ENCODE assay signal across 12 mouse cellular contexts in the genomic region with DNA sequence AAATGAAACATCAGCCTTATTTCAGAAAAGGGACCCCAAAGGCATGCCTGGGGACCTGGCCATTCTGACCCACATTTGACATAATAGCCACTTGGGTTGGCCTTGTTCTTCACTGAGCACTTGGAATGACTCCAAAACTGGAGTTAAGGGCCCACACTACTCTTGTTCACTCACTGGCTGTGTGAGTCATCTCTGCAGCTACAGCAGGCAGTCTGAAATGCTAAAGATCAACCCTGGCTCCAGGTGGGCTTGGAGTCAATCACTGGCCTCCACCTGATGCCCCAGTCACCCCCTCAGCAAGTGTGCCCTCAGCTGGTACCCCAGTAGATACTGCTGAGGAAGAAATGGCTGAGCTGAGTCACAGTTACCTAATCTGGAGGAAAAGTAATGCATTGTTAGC.
DNase-seq lines count a peak whose midpoint lies in the region; ATAC-seq and TF ChIP-seq lines count a peak whose summit lies in the region.
"Had no signal": no experiment of that assay in that cellular context is flagged by ENCODE, and none has a peak within 500 bp of the region (broad histone marks: within the 10 kb centered on the region; RNA-seq: fewer than 3 reads in every experiment).

No protein-coding gene starts in this region.

- H3K27ac ChIP-seq in heart, embryonic 13.5 days (replicated peaks), result peak overlapping the region; percentile 61
- H3K27ac ChIP-seq in heart, embryonic 10.5 days, result no peak overlapping the region
- H3K27ac ChIP-seq in lung, postnatal 0 days (ENCODE audit: low read length), result no peak overlapping the region
- H3K27ac ChIP-seq: liver, embryonic 13.5 days had no signal

- no peak overlapping the region for H3K4me3 ChIP-seq in heart, embryonic 13.5 days
- H3K4me3 ChIP-seq in heart, embryonic 10.5 days, result no peak overlapping the region
- no peak overlapping the region for H3K4me3 ChIP-seq in lung, adult 2 months (replicated peaks; ENCODE audit: extremely low read depth, low read depth, low read length)
- no peak overlapping the region for H3K4me3 ChIP-seq in lung, postnatal 0 days (ENCODE audit: low read depth, low read length)
- H3K4me3 ChIP-seq: liver, embryonic 13.5 days had no signal

- no peak for TF ChIP-seq POLR2A in lung, adult 2 months (IDR thresholded peaks at IDR 0.05; ENCODE audit: borderline replicate concordance, extremely low read depth, low read depth, low read length)

- no peak overlapping the region for H3K4me2 ChIP-seq in heart, embryonic 13.5 days
- no peak overlapping the region for H3K4me2 ChIP-seq in lung, postnatal 0 days (replicated peaks; ENCODE audit: low read depth, low read length)
- H3K4me2 ChIP-seq: liver, embryonic 13.5 days; midbrain, embryonic 11.5 days had no signal

- no peak for TF ChIP-seq EP300 in lung, postnatal 0 days (IDR thresholded peaks at IDR 0.05)

- peaks cover 59% of the 10 kb centered on the region for H3K4me1 ChIP-seq in heart, embryonic 13.5 days
- peaks cover 50% of the 10 kb centered on the region for H3K4me1 ChIP-seq in heart, embryonic 10.5 days
- H3K4me1 ChIP-seq in lung, adult 2 months (ENCODE audit: control insufficient read depth, insufficient read depth, low read length), result peaks cover 18% of the 10 kb centered on the region
- peaks cover 25% of the 10 kb centered on the region; the same call in 1 of the 2 replicates for H3K4me1 ChIP-seq in lung, postnatal 0 days (ENCODE audit: insufficient read depth, low read depth, low read length)

- no peaks in the 10 kb centered on the region for H3K9me3 ChIP-seq in heart, embryonic 13.5 days
- H3K9me3 ChIP-seq in heart, embryonic 10.5 days, result no peaks in the 10 kb centered on the region
- no peaks in the 10 kb centered on the region for H3K9me3 ChIP-seq in lung, postnatal 0 days (ENCODE audit: low read length)
- H3K9me3 ChIP-seq: liver, embryonic 13.5 days had no signal

- H3K36me3 ChIP-seq in heart, embryonic 13.5 days, result no peaks in the 10 kb centered on the region
- no peaks in the 10 kb centered on the region for H3K36me3 ChIP-seq in heart, embryonic 10.5 days
- H3K36me3 ChIP-seq in lung, postnatal 0 days (ENCODE audit: insufficient read depth, low read length), result no peaks in the 10 kb centered on the region
- H3K36me3 ChIP-seq: liver, embryonic 13.5 days had no signal

- H3K9ac ChIP-seq in heart, embryonic 13.5 days, result no peak overlapping the region
- no peak overlapping the region for H3K9ac ChIP-seq in lung, postnatal 0 days (replicated peaks; ENCODE audit: low read depth)
- H3K9ac ChIP-seq: liver, embryonic 13.5 days had no signal

- TF ChIP-seq CTCF in lung, adult 2 months (IDR thresholded peaks at IDR 0.05; ENCODE audit: insufficient read depth, low read length), result no peak
- no peak for TF ChIP-seq CTCF in lung, postnatal 0 days (IDR thresholded peaks at IDR 0.05)

- ATAC-seq in heart, embryonic 13.5 days (ENCODE audit: extremely low read depth, insufficient number of reproducible peaks, low FRiP score, low TSS enrichment), result no peak
- ATAC-seq in lung, postnatal 0 days, result peak; percentile 18; the same call in 1 of the 2 replicates
- no peak for ATAC-seq in erythroid progenitor cell, adult 5-6 weeks (replicated peaks; ENCODE audit: low FRiP score, poor library complexity, severe bottlenecking)
- ATAC-seq: intestine, embryonic 16.5 days had no signal

- H3K27me3 ChIP-seq in heart, embryonic 13.5 days (replicated peaks), result no peaks in the 10 kb centered on the region
- H3K27me3 ChIP-seq in heart, embryonic 10.5 days (ENCODE audit: insufficient read depth, poor library complexity, severe bottlenecking), result no peaks in the 10 kb centered on the region
- peaks cover 6% of the 10 kb centered on the region; the same call in 1 of the 2 replicates for H3K27me3 ChIP-seq in lung, postnatal 0 days (replicated peaks; ENCODE audit: insufficient read depth, low read length)

- no peak for DNase-seq in heart, embryonic 10.5 days (ENCODE audit: low spot score)
- peak; percentile 48 to 68 for DNase-seq in lung, adult 18-20 months
- no peak for DNase-seq in lung, adult 2 months
- peak; percentile 81 for DNase-seq in NIH3T3 (ENCODE audit: low read depth)
- DNase-seq in lung, postnatal 0 days (ENCODE audit: low spot score), result peak; percentile 82
- DNase-seq: gastrocnemius, postnatal 10 days; heart, postnatal 14 days; liver, embryonic 13.5 days had no signal

Comparison
In these comparisons a context has a peak if more than half of its experiments do, and no peak if none do; other contexts are left out.
1. DNase-seq: peak in lung, adult 18-20 months (2 of 2), NIH3T3 (single experiment) and lung, postnatal 0 days (single experiment); none in heart, embryonic 10.5 days (single experiment) and lung, adult 2 months (single experiment).